Mouse (Mus musculus) ES-Bruce4 (cell line): ENCODE data around the gene Cdc26. TPM values are rescaled to one million over a fixed set of nuclear protein-coding genes. Genes with fewer than 3 reads are reported as not detected.

Experiments
- H3K27ac ChIP-seq: 2 replicates; pipeline ENCODE4 v1.5.1; 2012; ENCODE audit warnings: low read length, inconsistent platforms; ENCODE audit not compliant: insufficient read depth
- H3K27me3 ChIP-seq: 2 replicates; pipeline ENCODE4 v1.6.1; 2012; ENCODE audit warnings: mild to moderate bottlenecking, low read length, inconsistent platforms; ENCODE audit not compliant: control insufficient read depth, poor library complexity, insufficient read depth, severe bottlenecking
- H3K36me3 ChIP-seq: 2 replicates; pipeline ENCODE4 v1.6.1; 2012; ENCODE audit warnings: inconsistent platforms, mild to moderate bottlenecking, low read length, moderate library complexity; ENCODE audit not compliant: control insufficient read depth, poor library complexity, insufficient read depth, severe bottlenecking
- H3K4me1 ChIP-seq: one replicate; pipeline ENCODE4 v1.8.1; 2011; ENCODE audit warnings: low read length; ENCODE audit not compliant: control insufficient read depth, insufficient read depth
- H3K4me3 ChIP-seq: 2 replicates; pipeline ENCODE4 v1.5.1; 2011; ENCODE audit warnings: low read depth, mild to moderate bottlenecking, low read length
- H3K9ac ChIP-seq: 2 replicates; pipeline ENCODE4 v1.6.1; 2012; ENCODE audit warnings: low read depth, mild to moderate bottlenecking, inconsistent platforms; ENCODE audit not compliant: poor library complexity, severe bottlenecking
- H3K9me3 ChIP-seq: replicated peaks from 2 replicates; pipeline ENCODE4 v1.6.1; 2012; ENCODE audit warnings: mild to moderate bottlenecking, low read length, inconsistent platforms; ENCODE audit not compliant: control insufficient read depth, poor library complexity, insufficient read depth, severe bottlenecking
- CTCF ChIP-seq: IDR thresholded peaks from one replicate; pipeline ENCODE4 v1.8.1; 2011; ENCODE audit warnings: low read depth, low read length
- EP300 ChIP-seq: IDR thresholded peaks from 2 replicates; pipeline ENCODE4 v1.6.1; 2011; ENCODE audit warnings: low read depth, low read length; ENCODE audit not compliant: insufficient read depth
- POLR2A ChIP-seq: IDR thresholded peaks from one replicate; pipeline ENCODE4 v1.8.1; 2011; ENCODE audit warnings: low read length; ENCODE audit not compliant: insufficient read depth
- polyA plus RNA-seq: library from polyadenylated mRNA; stranded (reverse); fragments of >200 nt; gene quantifications from 2 replicates; pipeline ENCODE4 v1.2.4, GENCODE M21; 2011; ENCODE audit warnings: low read depth; ENCODE audit not compliant: missing spikeins, insufficient read depth, insufficient read length

The Cdc26 gene
- polyA plus RNA-seq, 1 experiment = 69.0 TPM

DNA sequence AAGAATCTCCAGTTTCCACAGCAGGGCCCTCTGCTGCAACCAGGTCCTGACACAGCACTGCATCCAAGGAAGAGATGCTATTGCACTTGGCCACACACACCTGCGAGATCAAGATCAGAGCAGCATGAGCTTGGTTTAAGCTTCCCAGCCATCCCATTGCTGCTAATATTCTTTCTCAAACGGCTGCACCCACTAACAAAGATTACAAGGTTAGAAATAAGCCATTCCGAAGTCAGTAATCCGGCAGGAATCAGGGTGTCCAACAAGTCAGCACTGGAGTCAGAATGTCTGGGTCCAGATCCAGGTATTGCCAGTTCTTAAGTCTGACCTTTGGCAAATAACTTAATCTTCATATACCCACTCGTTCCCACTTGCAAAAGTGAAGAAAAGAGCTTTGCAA lies 69.9 kb downstream of the Cdc26 start:
- Histone ChIP-seq H3K27me3 (no peaks in the 10 kb centered on the region), H3K9me3 (no peaks in the 10 kb centered on the region), H3K4me3 (no peak overlapping the region), H3K36me3 (no peaks in the 10 kb centered on the region; the same call in 1 of the 2 replicates), H3K4me1 (no peaks in the 10 kb centered on the region), H3K27ac (no peak overlapping the region), H3K9ac (no peak overlapping the region)
- TF ChIP-seq POLR2A (no peak), CTCF (no peak), EP300 (no peak)

Other genes with a start within 250 kb of the Cdc26 start
- gene Zfp37, start 177.6 kb downstream of the Cdc26 start, polyA plus RNA-seq = 7.3 and 12.7 TPM in 2 replicates
- 7.8 and 8.5 TPM in 2 replicates for gene Slc31a2, start 146.1 kb downstream of the Cdc26 start, polyA plus RNA-seq
- gene Fkbp15, start 48.1 kb downstream of the Cdc26 start, polyA plus RNA-seq = 18.5 and 22.1 TPM in 2 replicates
- gene Slc31a1, start 47.9 kb downstream of the Cdc26 start, polyA plus RNA-seq = 56.2 and 56.8 TPM in 2 replicates
- gene Prpf4, start 155 bp upstream of the Cdc26 start, polyA plus RNA-seq = 27.7 and 29.2 TPM in 2 replicates
- gene Rnf183, start 26.6 kb upstream of the Cdc26 start, polyA plus RNA-seq = not detected in 2 replicates
- 14.8 and 16.7 TPM in 2 replicates for gene Wdr31, start 62.3 kb upstream of the Cdc26 start, polyA plus RNA-seq
- gene Bspry, start 71.4 kb upstream of the Cdc26 start, polyA plus RNA-seq = 18.5 and 18.9 TPM in 2 replicates
- 0.51 and 0.75 TPM in 2 replicates for gene Hdhd3, start 94.8 kb upstream of the Cdc26 start, polyA plus RNA-seq
- 26.9 and 37.3 TPM in 2 replicates for gene Alad, start 111.3 kb upstream of the Cdc26 start, polyA plus RNA-seq
- 32.3 and 34.0 TPM in 2 replicates for gene Pole3, start 116.4 kb upstream of the Cdc26 start, polyA plus RNA-seq
- 1.3 and 1.5 TPM in 2 replicates for gene 4933430I17Rik, start 116.7 kb upstream of the Cdc26 start, polyA plus RNA-seq
- 15.3 and 17.8 TPM in 2 replicates for gene Rgs3, start 151.2 kb upstream of the Cdc26 start, polyA plus RNA-seq